Mouse (Mus musculus): Measurements from ENCODE around the gene Crocc.

The Crocc gene

GRCm38 (mm10) chr4:141066709-141067515, 6.6 kb upstream of the Crocc start:
- DNase-seq: peak; percentile 72 to 77

GRCm38 (mm10) chr4:141065123-141065522, 4.8 kb upstream of the Crocc start:
- peak; percentile 85 for DNase-seq

GRCm38 (mm10) chr4:141064104-141064659, 3.8 kb upstream of the Crocc start:
- DNase-seq: no peak

GRCm38 (mm10) chr4:141059616-141060425, 529 bp downstream of the Crocc start:
- no peak for DNase-seq

- no peak for DNase-seq
These were observed 1.5 kb downstream of the Crocc start for GRCm38 (mm10) chr4:141058835-141059234.

- no peak for DNase-seq
These were observed 3.4 kb downstream of the Crocc start for GRCm38 (mm10) chr4:141056970-141057369.

GRCm38 (mm10) chr4:141053568-141054161, 6.7 kb downstream of the Crocc start:
- peak; percentile 74 to 80 for DNase-seq

- DNase-seq: no peak
These were observed 7.2 kb downstream of the Crocc start for GRCm38 (mm10) chr4:141053138-141053537.

- no peak for DNase-seq
These were observed 7.9 kb downstream of the Crocc start for GRCm38 (mm10) chr4:141052442-141052841.

GRCm38 (mm10) chr4:141049476-141049835, 10.9 kb downstream of the Crocc start:
- no peak for DNase-seq

- DNase-seq: no peak
These were observed 11.4 kb downstream of the Crocc start for GRCm38 (mm10) chr4:141048810-141049475.

GRCm38 (mm10) chr4:141044816-141045215, 15.5 kb downstream of the Crocc start:
- DNase-seq: peak; percentile 54 to 63

- no peak for DNase-seq
These were observed 19.2 kb downstream of the Crocc start for GRCm38 (mm10) chr4:141041117-141041516.

- DNase-seq: no peak
These were observed 26.5 kb downstream of the Crocc start for GRCm38 (mm10) chr4:141033606-141034549.

GRCm38 (mm10) chr4:141031733-141032132, 28.6 kb downstream of the Crocc start:
- peak; percentile 87 to 90 for DNase-seq

GRCm38 (mm10) chr4:141030541-141031206, 29.7 kb downstream of the Crocc start:
- DNase-seq: peak; percentile 62 to 63

- DNase-seq: no peak
These were observed 35.4 kb downstream of the Crocc start for GRCm38 (mm10) chr4:141024992-141025391.

- DNase-seq: no peak
These were observed 36.3 kb downstream of the Crocc start for GRCm38 (mm10) chr4:141024052-141024451.

GRCm38 (mm10) chr4:141021614-141021929, 38.8 kb downstream of the Crocc start:
- peak; percentile 65 to 70 for DNase-seq

GRCm38 (mm10) chr4:141020811-141021613, 39.3 kb downstream of the Crocc start:
- peak in 1 of 2 experiments; percentile 59 for DNase-seq

All from cerebellum, adult 18-20 months (tissue).